Mouse (Mus musculus): Measurements from ENCODE around the gene Il21r.

GRCm38 (mm10) chr7:125613579-125613978 is 10.3 kb downstream of the Il21r start:
- TF ChIP-seq POLR2A (IDR thresholded peaks at IDR 0.05; ENCODE audit: borderline replicate concordance, extremely low read depth, low read depth, low read length) (no peak), CTCF (IDR thresholded peaks at IDR 0.05; ENCODE audit: insufficient read depth, low read length) (no peak)
